Mouse (Mus musculus) hindbrain, embryonic 14.5 days (tissue): Measurements from ENCODE around the gene Kcnj15. TPM values are rescaled to one million over a fixed set of nuclear protein-coding genes. Genes with fewer than 3 reads are reported as not detected.

Experiments
- ATAC-seq: fragments of 200-750 bp; cut with Nextera tagmentation; 2 replicates; pipeline ENCODE4 v1.8.0; 2017; ENCODE audit warnings: moderate number of reproducible peaks, mild to moderate bottlenecking, moderate TSS enrichment, moderate library complexity; ENCODE audit not compliant: low FRiP score
- DNase-seq: peaks from one replicate; pipeline ENCODE4 v3.0.0-alpha.2; 2015; ENCODE audit warnings: low spot score
- H3K27ac ChIP-seq: fragments of 300-500 bp; sonication (generic); 2 replicates; pipeline ENCODE4 v1.5.1; 2014; ENCODE audit warnings: mild to moderate bottlenecking, moderate library complexity
- H3K27me3 ChIP-seq: fragments of 300-500 bp; sonication (generic); 2 replicates; pipeline ENCODE4 v1.6.1; 2014; ENCODE audit warnings: mild to moderate bottlenecking, low read length, mixed read lengths; ENCODE audit not compliant: control insufficient read depth, insufficient read depth
- H3K36me3 ChIP-seq: fragments of 300-500 bp; sonication (generic); replicated peaks from 2 replicates; pipeline ENCODE4 v1.6.1; 2014; ENCODE audit not compliant: control insufficient read depth, insufficient read depth
- H3K4me1 ChIP-seq: fragments of 300-500 bp; sonication (generic); replicated peaks from 2 replicates; pipeline ENCODE4 v1.6.1; 2014; ENCODE audit warnings: antibody characterized with exemption, low read length, mixed read lengths; ENCODE audit not compliant: control insufficient read depth, insufficient read depth
- H3K4me2 ChIP-seq: fragments of 300-500 bp; sonication (generic); replicated peaks from 2 replicates; pipeline ENCODE4 v1.6.1; 2014; ENCODE audit warnings: mild to moderate bottlenecking, moderate library complexity
- H3K4me3 ChIP-seq: fragments of 300-500 bp; sonication (generic); replicated peaks from 2 replicates; pipeline ENCODE4 v1.5.1; 2014; ENCODE audit warnings: mild to moderate bottlenecking, low read length
- H3K9ac ChIP-seq: fragments of 300-500 bp; sonication (generic); 2 replicates; pipeline ENCODE4 v1.6.1; 2014
- H3K9me3 ChIP-seq: fragments of 300-500 bp; sonication (generic); 2 replicates; pipeline ENCODE4 v1.6.1; 2016; ENCODE audit warnings: low read length; ENCODE audit not compliant: control insufficient read depth
- WGBS: fragments of 180-500 bp; shearing (Covaris S2); extraction: QIAGEN DNeasy Blood & Tissue Kit; methylation state at CpG from one replicate; pipeline ENCODE4 v1.1.7; 2014; 5-methylcytosine and 5-hydroxymethylcytosine counted together
- polyA plus RNA-seq: library from polyadenylated mRNA; unstranded; fragments of >200 nt; fragmentation: Nextera tagmentation; extraction: Ambion mirVana; gene quantifications from 2 replicates; pipeline ENCODE4 v1.2.1, GENCODE M21; 2014

The Kcnj15 gene
- 0.09 and 0.19 TPM in 2 replicates for polyA plus RNA-seq

- no peak for DNase-seq
- Histone ChIP-seq H3K27ac (no peak within 1 kb of the TSS), H3K4me1 (no peaks in the 10 kb centered on the region), H3K9ac (no peak within 1 kb of the TSS), H3K9me3 (no peaks in the 10 kb centered on the region), H3K27me3 (no peaks in the 10 kb centered on the region), H3K36me3 (no peaks in the 10 kb centered on the region), H3K4me3 (no peak within 1 kb of the TSS), H3K4me2 (no peak within 1 kb of the TSS)
- no peak for ATAC-seq
- WGBS = 29% methylated on average over 6 of the region's 6 CpGs
Observed at GRCm38 (mm10) chr16:95257266-95257894, at the start of gene Kcnj15. Gene Kcnj15 (plus strand): TSS chr16:95257558.

GRCm38 (mm10) chr16:95208243-95208642, 49.1 kb upstream of the Kcnj15 start:
- Histone ChIP-seq H3K27me3 (no peaks in the 10 kb centered on the region), H3K9ac (no peak overlapping the region), H3K27ac (no peak overlapping the region), H3K4me3 (no peak overlapping the region), H3K4me1 (no peaks in the 10 kb centered on the region), H3K36me3 (no peaks in the 10 kb centered on the region), H3K4me2 (no peak overlapping the region), H3K9me3 (no peaks in the 10 kb centered on the region)
- no peak for ATAC-seq
- 91% methylated on average over 7 of the region's 7 CpGs for WGBS
- DNase-seq = no peak

GRCm38 (mm10) chr16:95209011-95209466, 48.3 kb upstream of the Kcnj15 start:
- no peaks in the 10 kb centered on the region for H3K4me1 ChIP-seq
- H3K27me3 ChIP-seq = no peaks in the 10 kb centered on the region
- H3K9me3 ChIP-seq = no peaks in the 10 kb centered on the region
- 42% methylated on average over 1 of the region's 1 CpGs for WGBS
- H3K36me3 ChIP-seq = no peaks in the 10 kb centered on the region
- H3K4me3 ChIP-seq = no peak overlapping the region
- H3K27ac ChIP-seq = no peak overlapping the region
- ATAC-seq (no peak), DNase-seq (no peak)
- no peak overlapping the region for H3K9ac ChIP-seq
- H3K4me2 ChIP-seq = no peak overlapping the region

- Histone ChIP-seq H3K27ac (no peak overlapping the region), H3K9me3 (no peaks in the 10 kb centered on the region), H3K4me2 (no peak overlapping the region), H3K4me3 (no peak overlapping the region), H3K4me1 (no peaks in the 10 kb centered on the region), H3K27me3 (no peaks in the 10 kb centered on the region), H3K36me3 (no peaks in the 10 kb centered on the region), H3K9ac (no peak overlapping the region)
- ATAC-seq = no peak
- no peak for DNase-seq
- 83% methylated on average over 7 of the region's 7 CpGs for WGBS
Observed at GRCm38 (mm10) chr16:95214251-95215197, 42.8 kb upstream of the Kcnj15 start.

- no peak overlapping the region for H3K27ac ChIP-seq
- H3K4me3 ChIP-seq = no peak overlapping the region
- no peak overlapping the region for H3K4me2 ChIP-seq
- no peak for DNase-seq
- 66% methylated on average over 9 of the region's 9 CpGs for WGBS
- H3K9ac ChIP-seq = no peak overlapping the region
- no peaks in the 10 kb centered on the region for H3K27me3 ChIP-seq
- no peaks in the 10 kb centered on the region for H3K4me1 ChIP-seq
- no peak for ATAC-seq
- H3K9me3 ChIP-seq = no peaks in the 10 kb centered on the region
- no peaks in the 10 kb centered on the region for H3K36me3 ChIP-seq
Observed at GRCm38 (mm10) chr16:95215782-95216181, 41.6 kb upstream of the Kcnj15 start.

GRCm38 (mm10) chr16:95216346-95216745, 41.0 kb upstream of the Kcnj15 start:
- ATAC-seq = no peak
- WGBS = 91% methylated on average over 7 of the region's 7 CpGs

GRCm38 (mm10) chr16:95216824-95217223, 40.5 kb upstream of the Kcnj15 start:
- WGBS = 83% methylated on average over 5 of the region's 5 CpGs
- H3K27me3 ChIP-seq = no peaks in the 10 kb centered on the region

More at GRCm38 (mm10) chr16:95216346-95216745, 41.0 kb upstream of the Kcnj15 start:
- DNase-seq = no peak
- Histone ChIP-seq H3K4me3 (no peak overlapping the region), H3K4me1 (no peaks in the 10 kb centered on the region), H3K27ac (no peak overlapping the region), H3K36me3 (no peaks in the 10 kb centered on the region), H3K4me2 (no peak overlapping the region), H3K27me3 (no peaks in the 10 kb centered on the region), H3K9ac (no peak overlapping the region), H3K9me3 (no peaks in the 10 kb centered on the region)

GRCm38 (mm10) chr16:95218783-95219182, 38.6 kb upstream of the Kcnj15 start:
- ATAC-seq (no peak), DNase-seq (no peak)
- Histone ChIP-seq H3K4me3 (no peak overlapping the region), H3K36me3 (no peaks in the 10 kb centered on the region), H3K9me3 (no peaks in the 10 kb centered on the region), H3K4me1 (no peaks in the 10 kb centered on the region), H3K27ac (no peak overlapping the region), H3K27me3 (no peaks in the 10 kb centered on the region), H3K9ac (no peak overlapping the region), H3K4me2 (no peak overlapping the region)
- WGBS = 84% methylated on average over 5 of the region's 5 CpGs

More at GRCm38 (mm10) chr16:95216824-95217223, 40.5 kb upstream of the Kcnj15 start:
- Histone ChIP-seq H3K27ac (no peak overlapping the region), H3K9me3 (no peaks in the 10 kb centered on the region), H3K4me2 (no peak overlapping the region), H3K4me3 (no peak overlapping the region), H3K36me3 (no peaks in the 10 kb centered on the region), H3K9ac (no peak overlapping the region), H3K4me1 (no peaks in the 10 kb centered on the region)
- ATAC-seq (no peak), DNase-seq (no peak)

GRCm38 (mm10) chr16:95219459-95219858, 37.9 kb upstream of the Kcnj15 start:
- 43% methylated on average over 2 of the region's 2 CpGs for WGBS

More at GRCm38 (mm10) chr16:95219459-95219858, 37.9 kb upstream of the Kcnj15 start:
- Histone ChIP-seq H3K9ac (no peak overlapping the region), H3K27ac (no peak overlapping the region), H3K9me3 (no peaks in the 10 kb centered on the region), H3K4me1 (no peaks in the 10 kb centered on the region), H3K4me3 (no peak overlapping the region), H3K36me3 (no peaks in the 10 kb centered on the region), H3K27me3 (no peaks in the 10 kb centered on the region), H3K4me2 (no peak overlapping the region)
- ATAC-seq (no peak), DNase-seq (no peak)
